Mouse (Mus musculus): ENCODE data around the gene Ebf1.

- TF ChIP-seq GATA1 (IDR thresholded peaks at IDR 0.05; ENCODE audit: low read length): no peak
- TF ChIP-seq TAL1 (IDR thresholded peaks at IDR 0.05; ENCODE audit: low read length): no peak
These were observed 265.4 kb downstream of the Ebf1 start for GRCm38 (mm10) chr11:44882476-44882970.

Measured in erythroblast, embryonic 14.5 days (primary cell).